In the genomic region with DNA sequence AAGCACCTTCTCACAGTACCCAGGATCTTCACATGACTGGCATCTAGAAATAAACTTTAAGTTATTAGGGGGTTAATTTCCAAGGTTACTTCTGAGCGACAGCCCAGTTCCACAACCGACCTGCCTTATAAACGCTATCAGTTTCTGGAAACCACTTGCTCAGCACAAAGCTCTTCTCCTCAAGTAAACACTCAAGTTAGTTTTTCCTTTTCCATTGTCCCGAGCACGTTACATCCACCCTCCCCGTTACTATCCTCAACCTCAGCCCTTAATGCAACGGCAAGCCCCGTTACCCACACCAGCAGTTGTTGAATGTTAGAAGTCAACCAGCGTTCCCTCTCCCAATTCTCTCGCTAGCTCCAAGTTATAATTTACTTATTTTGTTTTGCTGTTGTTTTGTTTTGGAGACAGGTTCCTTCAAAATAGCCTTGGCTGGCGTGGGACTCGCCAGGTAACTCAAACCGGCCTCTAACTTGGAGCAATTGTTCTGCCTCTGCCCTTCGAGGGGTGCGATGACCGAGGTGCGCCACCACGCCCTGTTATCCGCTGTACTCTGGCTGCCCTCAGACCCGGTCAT, we compare ENCODE assay signal across 9 mouse cellular contexts. TPM values are rescaled to one million over a fixed set of nuclear protein-coding genes. Genes with fewer than 3 reads are reported as not detected.
DNase-seq lines count a peak whose midpoint lies in the region; ATAC-seq lines count a peak whose summit lies in the region.
"Had no signal": no experiment of that assay in that cellular context is flagged by ENCODE, and none has a peak within 500 bp of the region (broad histone marks: within the 10 kb centered on the region; RNA-seq: fewer than 3 reads in every experiment).

No protein-coding gene starts in this region.

- no peaks in the 10 kb centered on the region for H3K9me3 ChIP-seq in heart, embryonic 13.5 days
- H3K9me3 ChIP-seq in hindbrain, embryonic 15.5 days = no peaks in the 10 kb centered on the region
- H3K9me3 ChIP-seq in midbrain, embryonic 12.5 days = no peaks in the 10 kb centered on the region

- no peak for DNase-seq in heart, postnatal 10 days
- DNase-seq in natural killer cell, adult 2 months (ENCODE audit: low spot score in 2 of 2) = no peak
- DNase-seq in frontal cortex, adult 2 months (ENCODE audit: extremely low spot score in 1 of 2, low spot score in 1 of 2) = no peak
- DNase-seq in yolk sac, embryonic 10.5 days (ENCODE audit: low spot score) = no peak

- H3K36me3 ChIP-seq in heart, embryonic 13.5 days = 0 out of 2 replicates have a peak, but pooled peaks cover 6% of the 10 kb centered on the region
- H3K36me3 ChIP-seq in hindbrain, embryonic 15.5 days = no peaks in the 10 kb centered on the region
- H3K36me3 ChIP-seq in midbrain, embryonic 12.5 days = no peaks in the 10 kb centered on the region

- H3K4me2 ChIP-seq in heart, embryonic 13.5 days = peak overlapping the region; percentile 85
- peak overlapping the region; percentile 71 for H3K4me2 ChIP-seq in hindbrain, embryonic 15.5 days
- H3K4me2 ChIP-seq in midbrain, embryonic 12.5 days (replicated peaks) = peak overlapping the region; percentile 77

- H3K4me3 ChIP-seq in heart, embryonic 13.5 days = peak overlapping the region; percentile 79
- H3K4me3 ChIP-seq in hindbrain, embryonic 15.5 days = peak overlapping the region; percentile 72
- peak overlapping the region; percentile 77 for H3K4me3 ChIP-seq in midbrain, embryonic 12.5 days

- intact Hi-C loops in heart, postnatal 10 days (cut with DNase I) = no loop called here

- H3K27ac ChIP-seq in heart, embryonic 13.5 days (replicated peaks) = peak overlapping the region; percentile 93
- peak overlapping the region; percentile 96 for H3K27ac ChIP-seq in hindbrain, embryonic 15.5 days (replicated peaks)
- H3K27ac ChIP-seq in midbrain, embryonic 12.5 days (replicated peaks) = peak overlapping the region; percentile 84

- no peaks in the 10 kb centered on the region for H3K27me3 ChIP-seq in heart, embryonic 13.5 days (replicated peaks)
- H3K27me3 ChIP-seq in hindbrain, embryonic 15.5 days = no peaks in the 10 kb centered on the region
- no peaks in the 10 kb centered on the region for H3K27me3 ChIP-seq in midbrain, embryonic 12.5 days
- H3K27me3 ChIP-seq: Patski had no signal

- H3K9ac ChIP-seq in heart, embryonic 13.5 days = peak overlapping the region; percentile 93
- H3K9ac ChIP-seq in hindbrain, embryonic 15.5 days = peak overlapping the region; percentile 76
- H3K9ac ChIP-seq in midbrain, embryonic 12.5 days (replicated peaks) = peak overlapping the region; percentile 84

- no peak for ATAC-seq in heart, embryonic 13.5 days (ENCODE audit: extremely low read depth, insufficient number of reproducible peaks, low FRiP score, low TSS enrichment)
- ATAC-seq in activated CD4-positive, CD25-positive, alpha-beta regulatory T cell, adult 4 months = peak; percentile 12
- no peak for ATAC-seq in hindbrain, embryonic 15.5 days (ENCODE audit: low FRiP score, low read depth)
- no peak; the same call in 1 of the 2 replicates for ATAC-seq in midbrain, embryonic 12.5 days (ENCODE audit: low FRiP score, low read depth)

- H3K4me1 ChIP-seq in heart, embryonic 13.5 days = peaks cover 15% of the 10 kb centered on the region
- peaks cover 20% of the 10 kb centered on the region for H3K4me1 ChIP-seq in hindbrain, embryonic 15.5 days (replicated peaks)
- peaks cover 16% of the 10 kb centered on the region for H3K4me1 ChIP-seq in midbrain, embryonic 12.5 days

- under 1% methylated on average over 20 of the region's 20 CpGs for WGBS in heart, embryonic 13.5 days
- 1% methylated on average over 20 of the region's 20 CpGs for WGBS in hindbrain, embryonic 15.5 days
- under 1% methylated on average over 20 of the region's 20 CpGs for WGBS in midbrain, embryonic 12.5 days

RNA-seq across cellular contexts. Expression of a gene that starts 22.0 kb away (rescaled TPM):
- not detected in 2 replicates for polyA plus RNA-seq in heart, embryonic 13.5 days (2015; fragmentation: Nextera tagmentation; extraction: Ambion mirVana)
- not detected for total RNA-seq in heart, postnatal 10 days (2021)
- polyA plus RNA-seq in activated CD4-positive, CD25-positive, alpha-beta regulatory T cell, adult 4 months (2017; shearing (Covaris generic)) = not detected
- polyA plus RNA-seq in hindbrain, embryonic 15.5 days (2015; fragmentation: Nextera tagmentation; extraction: Ambion mirVana) = not detected in 2 replicates
- polyA plus RNA-seq in midbrain, embryonic 12.5 days (2016; fragmentation: Nextera tagmentation; extraction: Ambion mirVana) = not detected in 2 replicates
- polyA plus RNA-seq in frontal cortex, adult 2 months (2012; rRNA removed) = not detected in 2 replicates
- polyA plus RNA-seq: Patski had no signal

RNA-seq across cellular contexts. Expression of a gene that starts 30.1 kb away (rescaled TPM):
- polyA plus RNA-seq in heart, embryonic 13.5 days (2015; fragmentation: Nextera tagmentation; extraction: Ambion mirVana) = 501 and 529 TPM in 2 replicates
- 100 to 1,000 TPM; 245 to 270 TPM for total RNA-seq in heart, postnatal 10 days (2021)
- 100 to 1,000 TPM; 726 to 745 TPM for polyA plus RNA-seq in activated CD4-positive, CD25-positive, alpha-beta regulatory T cell, adult 4 months (2017; shearing (Covaris generic))
- 931 and 940 TPM in 2 replicates for polyA plus RNA-seq in hindbrain, embryonic 15.5 days (2015; fragmentation: Nextera tagmentation; extraction: Ambion mirVana)
- polyA plus RNA-seq in midbrain, embryonic 12.5 days (2016; fragmentation: Nextera tagmentation; extraction: Ambion mirVana) = 620 TPM in 2 replicates
- 419 and 422 TPM in 2 replicates for polyA plus RNA-seq in frontal cortex, adult 2 months (2012; rRNA removed)

RNA-seq across cellular contexts. Expression of a gene that starts 42.8 kb away (rescaled TPM):
- 0.22 TPM in 1 of 2 replicates, not detected in the other for polyA plus RNA-seq in heart, embryonic 13.5 days (2015; fragmentation: Nextera tagmentation; extraction: Ambion mirVana)
- total RNA-seq in heart, postnatal 10 days (2021) = not detected
- polyA plus RNA-seq in activated CD4-positive, CD25-positive, alpha-beta regulatory T cell, adult 4 months (2017; shearing (Covaris generic)) = not detected
- not detected in 2 replicates for polyA plus RNA-seq in hindbrain, embryonic 15.5 days (2015; fragmentation: Nextera tagmentation; extraction: Ambion mirVana)
- polyA plus RNA-seq in midbrain, embryonic 12.5 days (2016; fragmentation: Nextera tagmentation; extraction: Ambion mirVana) = not detected in 2 replicates
- 0.15 TPM in 1 of 2 replicates, not detected in the other for polyA plus RNA-seq in frontal cortex, adult 2 months (2012; rRNA removed)
- polyA plus RNA-seq: Patski had no signal
